Mouse (Mus musculus): ENCODE data around the gene Rasgrf2.

The Rasgrf2 gene

GRCm38 (mm10) chr13:91881837-91882480 lies 249.5 kb downstream of the Rasgrf2 start:
- DNase-seq (ENCODE audit: low spot score in 2 of 2): no peak

GRCm38 (mm10) chr13:91880256-91880655 lies 251.2 kb downstream of the Rasgrf2 start:
- DNase-seq (ENCODE audit: low spot score in 2 of 2): no peak

GRCm38 (mm10) chr13:91877996-91878395 lies 253.5 kb downstream of the Rasgrf2 start:
- no peak for DNase-seq (ENCODE audit: low spot score in 2 of 2)

GRCm38 (mm10) chr13:91877350-91877749 lies 254.1 kb downstream of the Rasgrf2 start:
- DNase-seq (ENCODE audit: low spot score in 2 of 2): no peak

GRCm38 (mm10) chr13:91876741-91877349 lies 254.6 kb downstream of the Rasgrf2 start, which contains the start of gene Ckmt2:
TSS of gene Ckmt2 (minus strand) at chr13:91876885.
- DNase-seq (ENCODE audit: low spot score in 2 of 2): no peak

GRCm38 (mm10) chr13:91875581-91875980 lies 255.9 kb downstream of the Rasgrf2 start:
- no peak for DNase-seq (ENCODE audit: low spot score in 2 of 2)

GRCm38 (mm10) chr13:91874565-91874964 lies 256.9 kb downstream of the Rasgrf2 start:
- no peak for DNase-seq (ENCODE audit: low spot score in 2 of 2)

- DNase-seq (ENCODE audit: low spot score in 2 of 2): no peak
Observed at GRCm38 (mm10) chr13:91873734-91874329, 257.6 kb downstream of the Rasgrf2 start.

- DNase-seq (ENCODE audit: low spot score in 2 of 2): no peak
Observed at GRCm38 (mm10) chr13:91868577-91868976, 262.9 kb downstream of the Rasgrf2 start.

GRCm38 (mm10) chr13:91858835-91859234 lies 272.6 kb downstream of the Rasgrf2 start:
- DNase-seq (ENCODE audit: low spot score in 2 of 2): no peak

- DNase-seq (ENCODE audit: low spot score in 2 of 2): no peak
Observed at GRCm38 (mm10) chr13:91857427-91857826, 274.0 kb downstream of the Rasgrf2 start.

GRCm38 (mm10) chr13:91854412-91854811 lies 277.0 kb downstream of the Rasgrf2 start:
- no peak for DNase-seq (ENCODE audit: low spot score in 2 of 2)

Measured in urinary bladder, postnatal 4 days (tissue).